Mouse (Mus musculus) macrophage (primary cell): ENCODE results near the gene Tbc1d22a. TPM values are rescaled to one million over a fixed set of nuclear protein-coding genes. Genes with fewer than 3 reads are reported as not detected.

Source experiments
- H3K27ac ChIP-seq: fragments of 350-480 bp; formaldehyde crosslinking; 2 replicates; pipeline ENCODE4 v1.9.0; 2021
- H3K36me3 ChIP-seq: fragments of 350-480 bp; formaldehyde crosslinking; 2 replicates; pipeline ENCODE4 v1.9.0; 2021; ENCODE audit errors: inconsistent target
- H3K4me3 ChIP-seq: fragments of 350-480 bp; formaldehyde crosslinking; 2 replicates; pipeline ENCODE4 v1.9.0; 2021; ENCODE audit errors: inconsistent target
- H3K79me2 ChIP-seq: fragments of 350-480 bp; formaldehyde crosslinking; 2 replicates; pipeline ENCODE4 v1.9.0; 2021; ENCODE audit errors: inconsistent target
- WGBS: methylation state at CpG from one replicate; pipeline ENCODE4 v1.1.7; 2026; ENCODE audit warnings: inconsistent platforms; ENCODE audit not compliant: missing documents; 5-methylcytosine and 5-hydroxymethylcytosine counted together
- polyA plus RNA-seq: library from polyadenylated mRNA; stranded (reverse); fragments of 250-400 nt; gene quantifications from 3 replicates; pipeline ENCODE4 v1.2.4, GENCODE M21; 2018; ENCODE audit warnings: inconsistent platforms

The Tbc1d22a gene
- polyA plus RNA-seq, 1 experiment from 2014 or later = 49.5 TPM

- H3K79me2 ChIP-seq = no peaks in the 10 kb centered on the region; the same call in 1 of the 2 replicates
- peaks cover 11% of the 10 kb centered on the region; the same call in 1 of the 2 replicates for H3K36me3 ChIP-seq
- no peak overlapping the region for H3K27ac ChIP-seq
- WGBS = 42% methylated on average over 8 of the region's 8 CpGs
- H3K4me3 ChIP-seq = no peak overlapping the region
These were observed 172.1 kb downstream of the Tbc1d22a start for GRCm38 (mm10) chr15:86386325-86386724.

DNA sequence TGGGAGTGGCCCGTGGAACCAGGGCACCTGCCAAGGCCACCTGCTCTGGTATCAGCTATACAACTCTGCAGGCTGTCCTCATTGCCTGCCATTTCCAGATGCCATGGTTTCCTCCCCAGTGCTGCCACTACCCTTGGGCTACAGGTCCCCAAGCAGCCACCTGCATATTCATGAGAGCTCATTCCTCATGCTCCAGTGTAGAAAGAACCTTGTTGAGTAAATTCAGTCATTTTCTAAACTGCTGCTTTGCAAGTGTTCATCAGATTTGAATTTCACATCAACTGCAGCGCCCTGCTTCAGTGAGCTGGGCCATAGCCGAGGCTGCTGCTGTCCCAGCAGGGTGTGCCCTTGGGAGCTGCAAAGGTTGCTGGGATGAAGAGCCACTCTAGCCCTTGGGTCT is 174.3 kb downstream of the Tbc1d22a start:
- Histone ChIP-seq H3K79me2 (no peaks in the 10 kb centered on the region; the same call in 1 of the 2 replicates), H3K27ac (no peak overlapping the region), H3K4me3 (no peak overlapping the region), H3K36me3 (peaks cover 28% of the 10 kb centered on the region; the same call in 1 of the 2 replicates)
- WGBS = 69% methylated on average over 3 of the region's 3 CpGs

GRCm38 (mm10) chr15:86404866-86405265 is 190.6 kb downstream of the Tbc1d22a start:
- H3K79me2 ChIP-seq = no peaks in the 10 kb centered on the region
- WGBS = 86% methylated on average over 5 of the region's 5 CpGs
- H3K4me3 ChIP-seq = no peak overlapping the region
- peaks cover 15% of the 10 kb centered on the region; the same call in 1 of the 2 replicates for H3K36me3 ChIP-seq
- H3K27ac ChIP-seq = no peak overlapping the region

DNA sequence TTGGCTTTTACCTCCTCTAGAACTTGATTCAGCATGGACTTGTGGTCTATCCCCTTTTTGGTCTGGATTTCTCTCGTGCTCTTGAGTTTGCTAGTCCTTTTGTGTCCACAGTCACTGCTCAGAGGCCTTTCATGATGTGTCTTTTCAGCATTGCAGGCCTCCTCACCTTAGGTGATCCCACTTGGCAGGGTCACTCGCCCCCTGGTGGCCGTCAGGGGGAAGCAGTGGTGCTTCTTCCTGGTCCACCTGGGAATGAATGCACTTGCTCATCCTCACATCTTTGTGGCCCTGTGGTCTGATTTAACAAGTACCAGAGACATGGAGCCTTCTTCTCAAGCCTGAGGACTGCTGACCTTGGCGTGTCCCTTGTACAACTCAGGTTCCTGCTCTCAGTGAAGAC is 191.3 kb downstream of the Tbc1d22a start:
- Histone ChIP-seq H3K4me3 (no peak overlapping the region), H3K36me3 (peaks cover 15% of the 10 kb centered on the region; the same call in 1 of the 2 replicates), H3K79me2 (no peaks in the 10 kb centered on the region), H3K27ac (no peak overlapping the region)
- whole genome bisulfite sequencing = 30% methylated on average over 4 of the region's 4 CpGs

DNA sequence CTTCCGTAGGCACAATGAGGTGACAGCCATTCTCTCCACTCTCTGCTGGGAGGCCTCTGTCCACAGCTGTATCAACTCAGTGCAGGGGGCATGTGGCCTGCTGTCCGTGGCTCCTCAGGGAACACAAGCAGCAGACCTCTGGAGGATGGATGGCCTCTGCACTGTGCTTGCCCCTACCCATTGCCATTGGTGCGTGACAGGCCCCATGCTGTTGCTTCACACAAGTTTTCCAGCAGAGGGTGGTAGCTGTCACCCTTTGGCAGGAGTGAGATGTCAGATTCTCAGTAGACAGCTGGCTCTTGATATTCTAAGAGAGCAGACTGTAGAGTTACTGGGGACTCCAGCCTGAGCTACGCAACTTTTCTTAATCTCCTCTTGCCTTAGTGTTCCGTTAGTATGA is 195.1 kb downstream of the Tbc1d22a start:
- no peak overlapping the region for H3K4me3 ChIP-seq
- peaks cover 5% of the 10 kb centered on the region; the same call in 1 of the 2 replicates for H3K36me3 ChIP-seq
- no peak overlapping the region for H3K27ac ChIP-seq
- H3K79me2 ChIP-seq = no peaks in the 10 kb centered on the region
- WGBS = 100% methylated on average over 5 of the region's 5 CpGs

DNA sequence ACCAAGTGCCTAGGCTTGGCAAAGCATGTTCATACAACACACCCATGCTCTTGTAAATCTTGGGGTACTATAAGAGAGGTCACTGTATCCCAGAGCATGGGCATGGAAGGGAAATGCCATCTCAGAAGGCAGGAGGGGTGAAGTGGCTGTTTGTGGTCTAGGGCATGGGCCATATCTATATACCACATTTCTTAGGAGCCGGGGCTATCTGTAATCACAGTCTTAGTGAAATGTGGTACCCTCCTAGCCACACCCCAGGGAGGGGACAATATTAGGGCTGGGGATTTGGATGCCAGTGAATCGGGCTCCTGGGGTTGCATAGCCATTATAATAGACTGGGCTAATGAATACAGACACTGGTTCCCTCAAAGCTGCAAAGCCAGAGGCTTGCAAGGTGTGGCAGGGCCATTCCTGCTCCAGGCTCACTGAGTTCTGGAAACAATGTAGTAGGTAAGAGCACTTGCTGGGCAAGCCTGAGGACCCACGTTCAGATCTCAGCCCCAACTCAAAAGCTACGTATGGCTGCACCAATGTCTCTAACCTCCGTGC is 197.3 kb downstream of the Tbc1d22a start:
- H3K36me3 ChIP-seq = no peaks in the 10 kb centered on the region; the same call in 1 of the 2 replicates
- WGBS = 97% methylated on average over 5 of the region's 5 CpGs
- no peak overlapping the region for H3K27ac ChIP-seq
- H3K79me2 ChIP-seq = no peaks in the 10 kb centered on the region
- no peak overlapping the region for H3K4me3 ChIP-seq

GRCm38 (mm10) chr15:86415951-86416350 is 201.7 kb downstream of the Tbc1d22a start:
- no peaks in the 10 kb centered on the region for H3K36me3 ChIP-seq
- H3K79me2 ChIP-seq = no peaks in the 10 kb centered on the region
- H3K4me3 ChIP-seq = no peak overlapping the region
- H3K27ac ChIP-seq = no peak overlapping the region
- 95% methylated on average over 6 of the region's 6 CpGs for WGBS

- Histone ChIP-seq H3K36me3 (no peaks in the 10 kb centered on the region), H3K27ac (no peak overlapping the region), H3K79me2 (no peaks in the 10 kb centered on the region), H3K4me3 (no peak overlapping the region)
- WGBS = 100% methylated on average over 2 of the region's 2 CpGs
These were observed 204.2 kb downstream of the Tbc1d22a start for GRCm38 (mm10) chr15:86418436-86418835.

- H3K4me3 ChIP-seq = no peak overlapping the region
- 95% methylated on average over 6 of the region's 6 CpGs for WGBS
- H3K79me2 ChIP-seq = no peaks in the 10 kb centered on the region
- H3K27ac ChIP-seq = no peak overlapping the region
- no peaks in the 10 kb centered on the region for H3K36me3 ChIP-seq
These were observed 205.4 kb downstream of the Tbc1d22a start for GRCm38 (mm10) chr15:86419620-86420019.

- Histone ChIP-seq H3K27ac (no peak overlapping the region), H3K36me3 (no peaks in the 10 kb centered on the region), H3K79me2 (no peaks in the 10 kb centered on the region), H3K4me3 (no peak overlapping the region)
- 76% methylated on average over 1 of the region's 1 CpGs for WGBS
These were observed 208.6 kb downstream of the Tbc1d22a start for GRCm38 (mm10) chr15:86422858-86423257.

DNA sequence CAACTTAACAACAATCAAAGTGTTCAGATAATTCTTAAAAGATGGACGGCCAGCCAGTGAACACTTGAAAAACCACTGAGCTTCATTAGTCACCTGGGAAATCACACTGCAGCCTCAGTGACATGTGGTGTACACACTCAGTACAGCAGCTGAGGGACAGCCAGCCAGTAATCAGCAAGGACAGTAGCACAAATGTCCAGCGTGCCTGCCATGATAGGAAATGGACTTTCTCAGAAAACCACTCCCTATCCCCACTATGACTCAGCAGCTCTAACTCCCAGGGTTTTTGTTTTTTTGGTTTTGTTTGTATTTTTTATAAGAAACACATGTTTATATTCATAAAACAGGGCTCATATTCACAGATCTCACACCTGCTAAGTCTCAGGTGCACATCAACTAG is 209.6 kb downstream of the Tbc1d22a start:
- Histone ChIP-seq H3K79me2 (no peaks in the 10 kb centered on the region), H3K27ac (no peak overlapping the region), H3K4me3 (no peak overlapping the region), H3K36me3 (no peaks in the 10 kb centered on the region)
- WGBS = 50% methylated on average over 2 of the region's 2 CpGs

DNA sequence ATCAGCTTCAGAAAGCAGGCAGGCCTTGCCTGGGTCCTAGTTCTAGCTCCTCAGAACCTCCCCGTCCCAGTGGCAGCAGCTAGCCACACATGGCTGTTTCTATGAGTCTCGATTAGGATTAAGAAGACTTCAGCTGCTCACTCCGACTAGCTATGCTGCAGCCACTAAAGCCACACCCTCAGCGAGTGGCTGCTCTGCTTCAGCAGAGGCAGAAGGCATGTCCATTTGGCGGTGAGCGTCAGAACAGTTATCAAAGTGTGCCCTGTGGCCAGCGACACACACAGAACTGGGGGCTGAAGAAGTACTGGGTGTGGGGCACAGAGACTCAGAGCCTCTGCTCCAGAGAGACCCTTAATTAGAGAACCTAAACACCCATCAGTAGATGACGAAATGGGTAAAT is 210.7 kb downstream of the Tbc1d22a start:
- WGBS = 92% methylated on average over 8 of the region's 8 CpGs
- H3K4me3 ChIP-seq = no peak overlapping the region

GRCm38 (mm10) chr15:86426364-86427000 is 212.2 kb downstream of the Tbc1d22a start:
- H3K36me3 ChIP-seq = no peaks in the 10 kb centered on the region
- 94% methylated on average over 5 of the region's 5 CpGs for WGBS
- H3K79me2 ChIP-seq = no peaks in the 10 kb centered on the region
- no peak overlapping the region for H3K27ac ChIP-seq
- H3K4me3 ChIP-seq = no peak overlapping the region

More for the DNA sequence above, 210.7 kb downstream of the Tbc1d22a start:
- Histone ChIP-seq H3K36me3 (no peaks in the 10 kb centered on the region), H3K27ac (no peak overlapping the region), H3K79me2 (no peaks in the 10 kb centered on the region)

DNA sequence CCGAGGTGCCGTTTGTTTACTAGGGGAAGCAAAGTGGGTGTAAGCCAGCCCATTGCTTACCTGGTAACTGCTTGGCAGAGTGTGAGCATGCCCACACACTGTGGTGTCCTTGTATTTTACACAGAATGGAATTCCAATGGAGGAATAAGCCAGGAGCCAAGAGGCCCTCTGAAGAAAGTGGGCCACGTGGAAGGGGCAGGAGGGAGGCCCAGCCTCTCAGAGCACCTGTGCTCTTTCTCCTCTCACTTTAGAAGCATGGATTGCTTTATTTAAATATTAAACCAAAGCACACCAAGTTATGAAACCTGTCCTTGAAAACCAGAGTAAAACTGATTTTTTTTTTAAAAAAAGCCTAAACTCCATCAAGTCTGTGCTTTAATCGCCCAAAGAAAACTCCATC is 213.2 kb downstream of the Tbc1d22a start:
- Histone ChIP-seq H3K79me2 (no peaks in the 10 kb centered on the region), H3K36me3 (no peaks in the 10 kb centered on the region), H3K4me3 (no peak overlapping the region), H3K27ac (no peak overlapping the region)
- 98% methylated on average over 4 of the region's 4 CpGs for WGBS

DNA sequence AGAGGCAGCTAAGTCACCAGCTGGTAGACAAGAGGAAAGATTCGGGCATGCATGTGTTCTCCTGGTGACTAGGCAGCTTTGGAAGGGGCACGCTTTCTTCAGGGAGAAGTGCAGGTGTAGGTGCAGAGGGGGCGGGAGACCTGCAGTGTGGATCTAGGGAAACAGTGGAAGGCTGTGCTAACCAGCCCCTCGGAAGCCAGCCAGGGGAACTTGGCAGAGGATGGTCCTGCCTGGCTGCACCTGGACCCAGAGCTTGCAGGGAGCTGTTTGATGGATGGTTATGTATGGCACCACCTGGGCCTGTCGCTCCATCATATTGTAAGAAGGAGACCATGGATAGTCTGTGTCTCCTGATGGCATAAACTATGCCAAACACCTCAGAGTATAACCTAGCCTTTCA is 214.2 kb downstream of the Tbc1d22a start:
- no peaks in the 10 kb centered on the region for H3K79me2 ChIP-seq
- H3K27ac ChIP-seq = no peak overlapping the region
- no peak overlapping the region for H3K4me3 ChIP-seq
- 99% methylated on average over 5 of the region's 5 CpGs for WGBS
- H3K36me3 ChIP-seq = no peaks in the 10 kb centered on the region
